Mouse (Mus musculus): ENCODE measurements around the gene Gpr15. TPM values are rescaled to one million over a fixed set of nuclear protein-coding genes. Genes with fewer than 3 reads are reported as not detected.

The Gpr15 gene
- 0.11 and 2.1 TPM in 2 replicates for total RNA-seq (2014; rRNA removed)
- not detected in 2 replicates for polyA plus RNA-seq (2015; fragmentation: Nextera tagmentation; extraction: Ambion mirVana)

DNA sequence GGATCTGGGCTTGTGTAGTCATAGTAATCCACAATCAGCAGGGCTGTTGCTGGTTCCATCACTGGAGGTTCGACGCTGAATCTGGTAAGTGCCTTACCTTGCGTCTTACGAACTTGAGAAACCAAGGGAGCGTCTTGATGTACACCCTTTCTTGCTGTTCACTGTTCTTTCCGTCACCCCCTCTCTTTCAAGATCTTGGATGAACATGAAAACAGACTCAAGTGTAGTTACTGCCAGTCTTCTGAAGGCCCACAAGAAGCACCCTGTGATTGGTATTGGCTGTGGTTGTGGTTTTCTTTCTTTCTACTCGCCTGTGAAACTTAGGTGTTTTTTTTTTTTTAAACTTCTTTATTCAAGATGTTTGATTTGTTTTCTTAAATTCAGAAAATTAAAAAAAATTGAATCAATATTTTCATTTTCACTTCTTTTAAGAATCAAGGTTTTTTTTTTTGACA is at the start of gene Gpr15:
Gene Gpr15 (minus strand): TSS at position 405 of the 455 bp plus-strand sequence.
- TF ChIP-seq CTCF (IDR thresholded peaks at IDR 0.05) = no peak
- H3K27me3 ChIP-seq (ENCODE audit: insufficient read depth, low read length) = no peaks in the 10 kb centered on the region
- DNase-seq (ENCODE audit: low spot score) (no peak), ATAC-seq (ENCODE audit: low FRiP score) (no peak)
- no peak within 1 kb of the TSS for H3K4me2 ChIP-seq (ENCODE audit: low read depth, low read length, poor library complexity, severe bottlenecking)
- no peak within 1 kb of the TSS for H3K27ac ChIP-seq (ENCODE audit: low read depth, low read length)
- no peaks in the 10 kb centered on the region for H3K36me3 ChIP-seq (ENCODE audit: insufficient read depth, low read length)
- 94% methylated on average over 7 of the region's 7 CpGs for WGBS
- no peak within 1 kb of the TSS for H3K9ac ChIP-seq (replicated peaks; ENCODE audit: low read length, poor library complexity, severe bottlenecking)
- H3K4me3 ChIP-seq (ENCODE audit: low read depth, low read length) = no peak within 1 kb of the TSS
- no peaks in the 10 kb centered on the region for H3K4me1 ChIP-seq (ENCODE audit: insufficient read depth, low read length)
- no peaks in the 10 kb centered on the region for H3K9me3 ChIP-seq (ENCODE audit: low read length)

DNA sequence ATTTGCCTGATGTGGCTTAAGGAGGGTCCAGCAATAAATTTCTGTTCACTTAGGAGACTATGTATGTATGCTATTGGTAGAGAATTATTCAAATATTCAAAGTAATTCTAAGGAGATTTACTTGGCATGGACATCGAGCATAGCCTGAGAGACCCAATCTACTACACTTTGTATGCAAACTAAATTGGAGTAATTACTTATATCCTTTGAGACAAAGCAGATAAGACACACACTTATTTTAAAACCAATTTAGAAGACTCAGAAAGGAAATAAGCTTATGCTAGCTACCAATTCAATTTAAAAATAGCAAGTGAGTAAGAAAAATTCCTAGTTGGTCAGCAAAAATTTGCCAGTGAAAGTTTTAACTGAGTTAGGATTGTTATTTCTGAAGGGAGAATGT is 44.2 kb upstream of the Gpr15 start, which contains the start of gene Olfr172:
Gene Olfr172 (minus strand): TSS at position 101 of the 400 bp plus-strand sequence.
- Histone ChIP-seq H3K9ac (replicated peaks; ENCODE audit: low read length, poor library complexity, severe bottlenecking) (no peak within 1 kb of the TSS), H3K4me3 (ENCODE audit: low read depth, low read length) (no peak within 1 kb of the TSS), H3K9me3 (ENCODE audit: low read length) (no peaks in the 10 kb centered on the region), H3K27me3 (ENCODE audit: insufficient read depth, low read length) (no peaks in the 10 kb centered on the region), H3K4me1 (ENCODE audit: insufficient read depth, low read length) (no peaks in the 10 kb centered on the region), H3K27ac (ENCODE audit: low read depth, low read length) (no peak within 1 kb of the TSS), H3K36me3 (ENCODE audit: insufficient read depth, low read length) (no peaks in the 10 kb centered on the region), H3K4me2 (ENCODE audit: low read depth, low read length, poor library complexity, severe bottlenecking) (no peak within 1 kb of the TSS)
- ATAC-seq (ENCODE audit: low FRiP score) = no peak
- 49% methylated on average over 1 of the region's 1 CpGs for WGBS
- TF ChIP-seq CTCF (IDR thresholded peaks at IDR 0.05) = no peak
- no peak for DNase-seq (ENCODE audit: low spot score)

DNA sequence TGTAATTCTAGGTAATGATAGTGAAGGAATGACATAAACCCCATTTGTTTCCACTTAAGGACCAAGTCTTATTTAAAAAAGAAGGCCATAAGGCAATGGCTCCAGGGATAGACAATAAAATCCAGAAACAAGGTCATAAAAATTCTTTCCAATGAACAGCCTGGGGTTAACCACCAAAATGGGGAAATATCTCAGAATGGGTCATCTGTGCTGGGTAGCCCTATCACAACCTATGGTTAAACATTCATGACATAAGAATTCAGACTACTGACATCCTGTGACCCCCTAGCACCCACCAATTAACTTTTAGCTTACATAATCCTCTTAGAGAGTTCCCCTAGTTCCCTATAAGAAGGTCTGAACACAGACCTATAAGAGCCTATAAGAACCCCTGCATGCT is 37.3 kb upstream of the Gpr15 start:
- DNase-seq (ENCODE audit: low spot score) (no peak), ATAC-seq (ENCODE audit: low FRiP score) (no peak)
- H3K27ac ChIP-seq (ENCODE audit: low read depth, low read length) = no peak overlapping the region
- no peaks in the 10 kb centered on the region for H3K4me1 ChIP-seq (ENCODE audit: insufficient read depth, low read length)
- H3K9ac ChIP-seq (replicated peaks; ENCODE audit: low read length, poor library complexity, severe bottlenecking) = no peak overlapping the region
- H3K9me3 ChIP-seq (ENCODE audit: low read length) = no peaks in the 10 kb centered on the region
- H3K36me3 ChIP-seq (ENCODE audit: insufficient read depth, low read length) = no peaks in the 10 kb centered on the region
- H3K27me3 ChIP-seq (ENCODE audit: insufficient read depth, low read length) = no peaks in the 10 kb centered on the region
- no peak overlapping the region for H3K4me3 ChIP-seq (ENCODE audit: low read depth, low read length)
- no peak overlapping the region for H3K4me2 ChIP-seq (ENCODE audit: low read depth, low read length, poor library complexity, severe bottlenecking)
- TF ChIP-seq CTCF (IDR thresholded peaks at IDR 0.05) = no peak

DNA sequence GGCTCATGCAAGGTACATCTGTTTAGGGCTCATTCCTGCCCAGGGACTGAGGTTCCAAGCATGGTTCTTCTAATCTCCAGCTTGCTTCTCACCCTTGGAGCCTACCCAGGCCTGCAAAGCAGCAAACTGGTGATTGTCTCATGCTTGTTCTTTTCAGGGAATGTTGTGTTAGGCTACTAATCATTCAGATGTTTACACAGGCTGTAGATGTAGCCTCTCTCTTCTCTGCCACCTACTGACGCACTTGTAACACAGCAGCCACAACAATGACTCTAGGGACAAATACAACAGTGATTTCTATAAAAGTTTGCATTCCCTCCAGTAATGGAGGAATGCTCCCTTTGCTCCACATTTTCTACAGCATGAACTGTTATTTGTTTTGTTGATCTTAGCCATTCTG is 32.4 kb upstream of the Gpr15 start:
- no peak overlapping the region for H3K4me3 ChIP-seq (ENCODE audit: low read depth, low read length)
- DNase-seq (ENCODE audit: low spot score) = no peak
- no peak overlapping the region for H3K27ac ChIP-seq (ENCODE audit: low read depth, low read length)
- WGBS = 29% methylated on average over 1 of the region's 1 CpGs
- H3K4me1 ChIP-seq (ENCODE audit: insufficient read depth, low read length) = no peaks in the 10 kb centered on the region
- H3K9ac ChIP-seq (replicated peaks; ENCODE audit: low read length, poor library complexity, severe bottlenecking) = no peak overlapping the region
- H3K27me3 ChIP-seq (ENCODE audit: insufficient read depth, low read length) = no peaks in the 10 kb centered on the region
- TF ChIP-seq CTCF (IDR thresholded peaks at IDR 0.05) = peak; percentile 54
- no peaks in the 10 kb centered on the region for H3K9me3 ChIP-seq (ENCODE audit: low read length)
- H3K4me2 ChIP-seq (ENCODE audit: low read depth, low read length, poor library complexity, severe bottlenecking) = no peak overlapping the region
- ATAC-seq (ENCODE audit: low FRiP score) = no peak
- no peaks in the 10 kb centered on the region for H3K36me3 ChIP-seq (ENCODE audit: insufficient read depth, low read length)

DNA sequence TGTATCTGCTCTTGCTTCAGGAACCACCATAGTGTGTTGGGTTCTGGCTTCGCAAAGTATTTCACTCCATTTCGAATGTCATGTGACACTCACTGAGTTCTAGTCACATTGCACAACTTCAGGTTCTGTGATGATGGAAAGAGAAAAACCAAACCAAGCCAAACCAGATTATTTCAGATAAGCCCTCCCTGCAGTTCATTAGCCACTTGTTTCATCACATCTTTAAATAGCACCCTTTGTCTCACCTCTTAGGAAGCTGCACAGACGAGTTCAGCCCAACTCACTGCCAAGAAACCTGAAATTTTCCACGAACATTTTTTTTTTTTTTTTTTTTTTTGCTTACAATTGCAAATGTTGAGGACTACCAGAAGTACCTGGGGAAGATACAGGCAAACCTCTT is 27.8 kb upstream of the Gpr15 start:
- H3K4me1 ChIP-seq (ENCODE audit: insufficient read depth, low read length) = no peaks in the 10 kb centered on the region
- H3K27ac ChIP-seq (ENCODE audit: low read depth, low read length) = no peak overlapping the region
- DNase-seq (ENCODE audit: low spot score) = no peak
- no peaks in the 10 kb centered on the region for H3K27me3 ChIP-seq (ENCODE audit: insufficient read depth, low read length)
- no peaks in the 10 kb centered on the region for H3K9me3 ChIP-seq (ENCODE audit: low read length)
- H3K9ac ChIP-seq (replicated peaks; ENCODE audit: low read length, poor library complexity, severe bottlenecking) = no peak overlapping the region
- no peak overlapping the region for H3K4me3 ChIP-seq (ENCODE audit: low read depth, low read length)
- ATAC-seq (ENCODE audit: low FRiP score) = no peak
- no peak overlapping the region for H3K4me2 ChIP-seq (ENCODE audit: low read depth, low read length, poor library complexity, severe bottlenecking)
- WGBS = 70% methylated on average over 4 of the region's 4 CpGs
- H3K36me3 ChIP-seq (ENCODE audit: insufficient read depth, low read length) = no peaks in the 10 kb centered on the region
- TF ChIP-seq CTCF (IDR thresholded peaks at IDR 0.05) = no peak

DNA sequence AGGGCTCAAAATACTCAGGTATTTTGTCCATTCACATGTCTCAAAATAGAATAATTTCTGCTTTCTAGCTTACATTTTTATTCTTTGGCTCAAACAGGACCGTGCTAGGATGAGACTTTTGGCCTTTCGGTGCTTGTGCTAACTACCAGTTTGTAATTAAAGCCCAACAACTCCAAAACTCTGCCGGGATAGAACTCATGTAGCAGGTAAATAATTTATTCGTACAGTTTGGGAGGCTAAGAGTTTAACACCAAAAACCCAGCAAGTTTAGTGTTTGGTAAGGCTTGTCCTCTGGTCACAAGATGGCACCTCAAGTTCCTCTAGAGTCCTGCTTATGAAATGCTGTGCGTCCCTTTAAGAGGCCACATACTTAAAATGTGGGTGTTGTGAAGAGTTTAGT is 21.9 kb upstream of the Gpr15 start:
- Histone ChIP-seq H3K4me2 (ENCODE audit: low read depth, low read length, poor library complexity, severe bottlenecking) (no peak overlapping the region), H3K27ac (ENCODE audit: low read depth, low read length) (no peak overlapping the region), H3K27me3 (ENCODE audit: insufficient read depth, low read length) (no peaks in the 10 kb centered on the region), H3K36me3 (ENCODE audit: insufficient read depth, low read length) (no peaks in the 10 kb centered on the region), H3K9ac (replicated peaks; ENCODE audit: low read length, poor library complexity, severe bottlenecking) (no peak overlapping the region), H3K9me3 (ENCODE audit: low read length) (no peaks in the 10 kb centered on the region), H3K4me3 (ENCODE audit: low read depth, low read length) (no peak overlapping the region), H3K4me1 (ENCODE audit: insufficient read depth, low read length) (no peaks in the 10 kb centered on the region)
- ATAC-seq (ENCODE audit: low FRiP score) (no peak), DNase-seq (ENCODE audit: low spot score) (no peak)
- TF ChIP-seq CTCF (IDR thresholded peaks at IDR 0.05) = no peak
- WGBS = 95% methylated on average over 5 of the region's 5 CpGs

Measured in midbrain, postnatal 0 days (tissue).